Mouse (Mus musculus) monocyte, adult 5-6 weeks (primary cell): ENCODE measurements around the gene Bckdhb. TPM values are rescaled to one million over a fixed set of nuclear protein-coding genes. Genes with fewer than 3 reads are reported as not detected.
"Not testable (repeated sequence)": the region's sequence is repeated elsewhere in the genome, so short reads cannot be mapped to it uniquely, and the experiment has no call there.

Experiments
- ATAC-seq: fragments of 153-309, 156-312 bp; replicated peaks from 2 replicates; pipeline ENCODE4 v1.8.0; 2017; ENCODE audit warnings: mild to moderate bottlenecking; ENCODE audit not compliant: low TSS enrichment, insufficient number of reproducible peaks, severe bottlenecking, poor library complexity, low FRiP score
- total RNA-seq: library from RNA; stranded (forward); fragments of 200-1000, 200-491, 200-594 nt; gene quantifications from 3 replicates; pipeline ENCODE4 v1.2.3, GENCODE M21; 2017

Bckdhb gene
- total RNA-seq, 1 experiment from 2014 or later, result 11.7 TPM

DNA sequence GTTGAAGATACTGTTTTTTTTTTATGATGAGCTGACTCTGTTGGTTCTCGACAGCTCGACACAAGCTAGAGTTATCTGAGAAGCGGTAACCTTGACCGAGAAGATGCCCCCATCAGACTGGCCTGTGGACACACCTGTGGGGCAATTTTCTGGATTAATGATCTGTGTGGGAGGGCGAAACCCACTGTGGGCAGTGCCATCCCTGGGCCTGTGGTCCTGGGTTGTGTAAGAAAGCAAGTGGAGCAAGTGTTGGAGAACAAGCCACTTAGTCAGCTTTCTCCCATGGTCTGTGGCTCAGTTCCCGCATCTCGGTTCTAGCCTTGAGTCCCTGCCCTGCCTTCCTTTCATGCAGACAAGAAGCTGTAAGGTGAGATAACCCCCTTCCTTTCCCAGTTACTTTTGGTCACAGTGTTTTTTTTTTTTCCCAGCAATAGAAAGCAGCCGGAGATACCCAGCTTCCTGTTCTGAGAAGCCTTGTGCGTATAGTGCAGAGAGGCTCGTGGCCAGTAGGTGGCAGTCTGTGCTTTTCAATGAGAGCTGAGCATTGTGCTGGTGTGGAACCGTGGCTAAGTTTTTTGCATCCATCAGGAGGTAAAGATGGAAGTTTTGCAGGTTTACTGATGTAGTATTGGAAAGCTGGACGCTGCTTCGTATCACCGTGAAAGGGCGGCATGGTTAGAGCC is 31.8 kb downstream of the Bckdhb start:
- ATAC-seq, result peak; percentile 87

DNA sequence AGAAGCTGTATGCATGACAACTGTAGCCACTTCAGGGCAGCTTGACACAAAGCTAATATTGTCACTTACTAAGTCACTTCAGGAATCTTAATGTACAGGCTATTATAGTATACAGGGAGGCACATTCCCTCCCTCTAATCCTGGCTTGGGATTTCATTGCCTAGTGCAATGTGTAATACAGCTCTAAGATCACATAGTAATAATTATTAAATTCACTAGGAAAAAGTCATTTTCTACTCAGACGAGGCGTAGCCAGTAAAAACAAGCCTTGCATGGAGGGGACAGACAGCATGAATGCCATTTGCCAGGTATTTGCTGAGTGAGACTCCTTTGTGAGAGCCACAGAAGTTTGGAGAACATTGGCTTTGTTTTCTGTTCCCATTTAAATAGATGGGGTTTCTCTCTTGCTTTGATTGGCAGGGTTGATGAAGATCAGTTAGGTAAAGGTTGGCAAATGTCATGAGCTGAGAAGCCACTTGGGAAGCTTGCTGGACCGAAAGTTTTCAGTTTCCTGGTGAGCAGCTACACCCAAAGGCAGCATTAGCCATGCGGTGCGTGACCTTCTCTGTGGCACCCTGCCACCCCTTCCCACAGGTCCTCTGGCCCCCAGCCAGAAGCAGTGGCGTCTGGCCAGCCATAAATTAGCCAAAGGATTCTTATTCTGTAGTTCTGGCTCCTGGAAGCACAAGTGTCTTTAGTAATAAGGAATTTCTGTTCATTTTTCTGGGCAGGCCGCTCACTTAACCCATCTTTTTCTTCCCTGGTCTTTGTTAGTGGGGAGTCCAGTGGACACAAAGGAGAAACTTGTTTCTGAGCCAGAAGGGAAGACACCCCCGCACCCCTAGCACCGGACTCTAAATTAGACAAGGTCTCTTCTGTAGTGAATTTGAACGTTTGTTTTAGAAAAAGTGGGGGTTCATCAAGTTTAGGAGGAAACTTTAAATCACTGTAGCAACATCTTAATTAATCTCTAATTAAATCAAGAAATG is 37.4 kb downstream of the Bckdhb start:
- ATAC-seq, result no peak

DNA sequence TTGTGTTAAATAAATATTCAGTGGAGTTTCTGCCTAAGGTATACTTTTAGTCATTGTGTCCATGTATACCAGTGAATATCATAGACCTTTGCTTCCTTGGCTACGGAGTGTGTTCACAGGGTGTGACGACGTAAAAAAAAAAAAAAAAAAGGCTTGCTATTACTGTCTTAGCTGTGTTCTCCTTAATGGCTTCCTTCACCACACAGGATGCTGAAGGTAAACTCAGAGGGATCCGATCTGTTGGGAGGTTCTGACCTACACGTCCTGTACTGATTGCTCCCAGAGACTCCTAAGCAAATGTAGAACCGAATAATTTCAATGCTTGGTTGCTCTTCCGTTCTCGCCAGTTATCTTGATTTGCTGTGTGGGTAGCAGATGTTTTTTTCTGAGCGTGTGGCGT is 38.4 kb downstream of the Bckdhb start:
- no peak for ATAC-seq

DNA sequence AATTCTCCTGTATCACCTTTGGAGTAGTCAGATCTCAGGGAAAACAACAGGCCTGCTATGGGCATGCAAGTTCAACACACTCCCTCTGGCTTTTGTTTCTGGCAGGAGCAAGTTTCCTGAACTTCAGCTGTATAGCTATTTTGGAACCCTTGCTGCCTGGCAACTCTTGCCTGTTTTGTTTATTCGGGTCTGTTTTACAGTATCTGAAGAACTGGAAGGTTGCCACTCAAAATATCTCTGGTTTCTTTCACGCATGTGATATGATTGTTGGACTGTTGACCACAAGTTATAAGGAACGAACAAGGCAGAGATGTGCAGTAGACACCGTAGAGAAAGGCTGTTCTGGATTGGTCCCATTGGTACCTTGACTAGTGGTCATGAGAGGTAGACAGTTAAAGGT is 39.4 kb downstream of the Bckdhb start:
- no peak for ATAC-seq

DNA sequence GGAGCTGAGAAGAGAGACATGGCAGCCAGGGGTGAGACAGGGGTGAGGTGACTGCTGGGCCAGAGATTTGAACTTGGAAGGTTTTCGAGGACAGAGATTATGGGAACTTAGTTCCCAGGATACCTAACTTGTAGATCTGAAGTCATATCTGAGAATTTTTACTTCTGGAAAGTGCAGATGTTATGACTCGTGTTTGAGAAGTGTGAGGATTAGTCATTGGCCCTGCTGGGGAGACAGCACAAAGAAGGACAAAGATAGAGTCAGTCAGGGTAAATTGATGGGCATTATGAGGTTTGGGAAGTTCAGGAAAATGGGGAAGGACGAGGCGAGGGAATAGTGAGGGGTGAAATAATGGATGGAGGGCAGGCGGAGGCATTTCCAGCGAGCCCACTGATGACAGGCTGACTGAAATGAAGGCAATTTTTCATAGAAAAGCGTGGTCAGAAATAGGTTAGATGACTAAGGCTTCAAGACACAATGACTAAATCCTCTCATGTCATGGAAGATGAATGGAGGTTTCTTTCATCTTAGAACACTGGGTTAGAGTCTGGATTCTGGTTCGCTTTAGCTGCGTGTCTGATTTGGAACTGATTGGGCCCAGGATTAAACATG is 42.6 kb downstream of the Bckdhb start:
- no peak for ATAC-seq

DNA sequence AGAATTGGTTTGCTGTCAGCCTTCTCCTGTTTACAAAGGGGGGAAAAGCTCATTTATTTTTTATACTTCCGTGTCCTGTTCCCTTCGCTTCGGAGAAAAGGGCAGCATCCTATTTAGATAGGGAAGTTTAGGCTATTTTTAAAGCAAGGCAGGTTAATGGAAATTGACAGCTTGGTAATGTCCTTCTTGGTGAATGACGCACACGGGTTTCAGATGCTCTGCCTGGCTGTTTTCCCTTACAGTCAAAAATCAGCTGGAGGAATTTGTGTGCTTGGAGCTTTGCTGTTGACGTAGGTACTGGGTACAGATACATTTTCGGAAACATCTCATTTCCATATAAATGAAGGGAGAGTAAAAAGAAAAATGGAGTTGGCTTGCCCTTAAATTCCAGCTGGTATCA is 44.4 kb downstream of the Bckdhb start:
- ATAC-seq, result no peak

DNA sequence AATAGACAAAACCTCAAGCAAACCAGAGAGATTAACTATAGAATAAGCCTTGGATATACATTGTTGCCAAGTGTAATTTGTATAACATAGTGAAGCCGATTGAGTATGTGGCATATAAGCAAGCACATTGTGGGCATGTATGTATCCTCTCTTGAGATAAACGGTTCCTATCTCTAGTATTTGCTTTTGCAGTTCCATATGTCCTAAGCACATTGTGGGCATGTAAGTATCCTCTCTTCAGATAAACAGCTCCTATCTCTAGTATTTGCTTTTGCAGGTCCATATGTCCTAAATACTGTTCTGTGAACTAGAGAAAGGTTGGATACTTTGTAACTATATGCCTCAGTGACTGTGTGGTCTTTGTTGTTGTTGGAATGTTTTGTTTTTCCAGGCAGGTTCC is 48.5 kb downstream of the Bckdhb start:
- ATAC-seq, result no peak

DNA sequence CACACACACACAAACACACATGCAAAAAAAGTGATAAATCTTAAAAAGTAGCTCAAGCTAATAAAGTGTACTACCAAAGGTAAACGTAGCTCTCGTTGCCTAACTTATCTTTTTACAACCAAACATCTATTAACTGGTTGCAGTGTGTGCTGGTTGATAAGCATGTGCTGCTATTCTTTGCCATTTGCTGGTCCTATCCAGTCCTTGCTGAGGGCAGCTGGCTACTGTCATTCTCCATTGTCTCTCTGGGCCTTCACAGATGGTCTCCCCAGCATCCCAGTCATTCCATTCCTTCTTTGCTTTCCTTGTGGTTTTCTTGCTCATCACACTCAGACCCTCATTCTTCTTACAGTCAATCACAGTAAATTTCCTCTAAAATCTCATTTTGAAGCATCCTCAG is 50.9 kb downstream of the Bckdhb start:
- ATAC-seq, result no peak

DNA sequence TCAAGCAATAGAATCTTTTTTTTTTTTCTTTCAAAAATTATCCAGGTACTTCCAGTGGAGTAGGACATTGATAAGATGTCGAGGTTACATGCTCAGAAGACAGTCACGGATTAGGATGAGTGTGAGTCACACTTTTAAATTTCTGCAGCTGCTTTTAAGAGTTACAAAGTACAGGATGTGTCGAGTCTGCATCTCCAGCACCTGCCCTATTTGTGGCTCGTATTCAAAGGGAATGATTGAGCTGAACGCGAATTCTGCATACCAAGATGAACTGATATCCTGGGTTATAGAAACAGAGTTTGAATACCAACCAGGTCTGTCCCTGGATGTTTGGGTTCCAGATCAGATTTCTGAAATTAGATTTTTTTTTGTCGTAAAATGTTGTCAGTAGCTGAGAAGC is 56.3 kb downstream of the Bckdhb start:
- ATAC-seq, result no peak

DNA sequence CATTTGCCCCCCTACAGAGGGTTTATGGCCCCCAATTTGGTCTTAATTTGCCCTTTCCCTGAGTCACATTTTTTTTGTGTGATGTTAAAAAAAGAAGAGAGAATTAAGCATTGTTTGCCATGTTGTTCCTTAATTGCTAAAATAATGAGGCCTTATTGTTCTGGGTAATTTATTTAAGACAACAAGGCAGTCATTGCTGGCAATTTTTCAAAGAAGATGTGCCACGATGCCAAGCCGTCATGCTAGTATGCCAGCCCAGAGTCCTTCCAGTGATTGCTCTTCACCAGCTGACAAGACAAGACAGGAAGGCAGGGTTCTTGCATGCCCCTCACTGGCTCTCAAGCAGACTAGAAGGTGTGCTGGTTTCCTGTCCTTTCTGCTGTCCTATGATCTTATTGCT is 84.0 kb downstream of the Bckdhb start:
- ATAC-seq, result no peak

DNA sequence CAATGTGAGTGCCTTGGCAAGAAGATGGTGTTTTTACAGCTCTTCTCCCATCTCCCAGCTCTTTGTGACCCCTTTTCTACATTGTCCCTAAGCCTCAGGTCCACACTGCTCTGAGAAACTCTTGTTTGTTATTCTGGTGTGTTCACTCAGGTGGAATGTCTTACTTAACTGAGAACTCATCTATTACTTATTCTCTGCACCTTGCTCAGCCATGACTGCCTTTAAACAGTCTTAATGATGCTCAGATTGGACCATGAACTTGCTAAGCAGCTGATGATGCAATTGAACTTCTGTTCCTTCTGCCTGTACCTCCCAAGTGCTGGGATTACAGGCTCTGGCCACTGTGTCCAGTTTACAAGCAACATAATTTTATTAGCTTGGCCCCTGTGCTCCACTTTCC is 86.2 kb downstream of the Bckdhb start:
- no peak for ATAC-seq

DNA sequence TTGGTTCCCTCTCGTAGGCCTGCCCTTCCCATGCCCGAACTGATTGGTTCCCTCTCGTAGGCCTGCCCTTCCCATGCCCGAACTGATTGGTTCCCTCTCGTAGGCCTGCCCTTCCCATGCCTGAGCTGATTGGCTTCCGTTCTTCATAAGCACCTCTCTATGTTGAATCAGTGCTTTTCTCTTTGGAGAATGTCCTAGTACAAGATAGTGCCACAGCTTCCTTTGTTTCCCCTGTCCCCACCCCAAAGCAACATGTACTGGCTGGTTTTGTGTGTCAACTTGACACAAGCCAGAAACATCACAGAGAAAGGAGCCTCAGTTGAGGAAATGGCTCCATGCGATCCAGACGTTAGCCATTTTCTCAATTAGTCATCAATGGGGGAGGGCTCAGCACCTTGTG is 93.2 kb downstream of the Bckdhb start:
- not testable (repeated sequence) for ATAC-seq

DNA sequence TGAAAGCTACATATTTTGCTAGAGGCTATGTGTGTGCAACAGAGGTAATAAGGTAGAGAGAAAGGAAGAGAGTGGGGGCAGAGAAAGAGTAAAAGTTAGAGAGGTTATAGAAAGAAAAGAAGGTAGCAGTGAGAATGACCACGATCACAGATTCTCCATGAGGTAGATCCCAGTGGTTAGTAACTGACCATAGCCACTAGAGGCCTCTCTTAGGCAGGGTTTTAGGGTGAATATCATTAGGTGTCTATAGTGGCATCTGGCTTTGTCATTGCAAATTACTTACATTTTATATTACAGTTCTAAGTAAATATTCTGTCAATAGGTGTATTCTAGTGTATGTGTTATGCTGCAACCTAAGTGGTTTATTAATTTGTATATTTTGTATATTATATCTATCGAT is 94.7 kb downstream of the Bckdhb start:
- no peak for ATAC-seq

DNA sequence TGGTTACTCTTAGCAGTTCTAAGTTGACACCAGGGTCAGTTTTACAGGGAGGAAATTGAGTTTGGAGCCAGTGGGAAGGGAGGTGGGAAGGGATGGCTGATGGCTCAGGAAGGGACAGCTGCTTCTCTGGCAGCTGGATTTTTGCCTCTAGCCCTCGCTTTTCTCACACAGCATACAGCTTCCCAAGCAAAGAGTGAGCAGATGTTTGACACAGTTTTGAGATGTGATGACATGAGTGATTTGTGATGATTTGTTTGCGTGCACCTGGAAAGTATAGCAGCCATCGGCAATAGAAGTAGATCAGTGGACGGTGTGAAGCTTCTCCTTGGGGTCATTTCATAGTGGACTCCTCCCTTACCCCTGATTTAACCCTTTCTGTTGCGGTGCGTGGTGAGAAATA is 96.2 kb downstream of the Bckdhb start:
- ATAC-seq, result no peak

DNA sequence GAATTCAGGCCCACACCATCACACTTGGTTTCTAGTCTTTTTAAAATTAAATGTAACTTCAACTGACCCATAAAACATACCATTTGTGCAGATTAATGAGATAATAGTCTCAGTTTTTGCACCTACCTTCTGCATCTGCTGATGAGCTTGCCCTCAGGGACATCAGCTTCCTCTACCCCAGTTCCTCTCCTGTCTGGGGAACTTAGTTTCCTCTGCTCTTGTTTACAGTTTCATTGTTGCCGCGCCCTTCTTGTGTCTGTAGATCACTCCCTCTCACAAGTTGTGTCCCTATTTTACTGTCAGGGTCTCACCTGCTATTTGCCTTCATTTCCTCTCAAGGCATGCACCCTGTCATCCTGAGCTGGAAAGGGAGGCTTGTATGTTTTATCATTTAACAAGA is 103.2 kb downstream of the Bckdhb start:
- ATAC-seq, result peak; percentile 69; the same call in 1 of the 2 replicates

DNA sequence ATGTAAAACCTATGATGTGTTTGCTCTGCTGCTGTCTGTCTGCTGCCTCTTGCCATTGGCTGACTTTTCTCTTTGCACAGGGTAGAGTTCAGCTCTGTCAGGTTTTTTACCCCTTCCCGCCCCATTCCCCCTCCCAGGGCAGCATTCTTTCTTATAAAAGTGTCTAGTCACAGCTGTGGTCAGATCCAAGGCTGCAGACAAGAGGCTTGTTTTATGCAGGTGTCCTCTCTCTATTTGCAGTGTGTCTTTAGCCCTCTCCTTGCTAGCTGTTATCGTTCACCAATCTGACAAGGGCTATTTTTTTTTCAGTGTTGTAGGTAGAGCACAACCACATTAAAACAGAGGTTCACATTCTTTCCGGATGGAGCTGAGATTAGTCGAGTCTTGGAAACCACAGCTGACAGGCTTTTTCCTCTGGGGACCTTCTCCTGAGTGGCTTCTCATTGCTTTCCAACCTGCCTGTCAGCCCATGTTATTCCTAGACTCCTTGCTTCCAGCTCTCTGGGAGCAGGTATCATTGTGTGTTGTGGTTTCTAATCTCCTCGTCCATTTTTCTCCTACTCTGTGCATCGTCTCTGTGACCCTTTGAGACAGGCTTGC is 105.8 kb downstream of the Bckdhb start:
- ATAC-seq, result no peak

DNA sequence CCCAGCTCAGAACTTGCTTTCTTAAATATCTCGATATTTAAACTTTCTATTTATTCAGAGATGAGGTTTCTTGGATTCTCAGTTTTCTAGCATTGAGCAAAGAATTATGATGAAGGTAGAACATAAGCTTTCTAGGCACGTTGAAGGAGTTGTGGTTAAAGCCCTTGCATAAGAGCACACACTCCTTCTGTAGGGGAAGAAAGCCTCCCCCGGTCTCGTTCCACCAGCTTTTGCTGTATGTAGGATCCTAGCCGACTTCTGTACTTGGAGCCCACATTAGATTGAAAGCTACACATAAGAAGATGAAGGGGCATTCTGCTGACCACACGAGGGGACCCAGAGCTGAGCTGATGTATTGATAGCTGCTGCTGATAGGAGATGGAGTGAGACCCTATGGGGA is 106.5 kb downstream of the Bckdhb start:
- ATAC-seq, result no peak

DNA sequence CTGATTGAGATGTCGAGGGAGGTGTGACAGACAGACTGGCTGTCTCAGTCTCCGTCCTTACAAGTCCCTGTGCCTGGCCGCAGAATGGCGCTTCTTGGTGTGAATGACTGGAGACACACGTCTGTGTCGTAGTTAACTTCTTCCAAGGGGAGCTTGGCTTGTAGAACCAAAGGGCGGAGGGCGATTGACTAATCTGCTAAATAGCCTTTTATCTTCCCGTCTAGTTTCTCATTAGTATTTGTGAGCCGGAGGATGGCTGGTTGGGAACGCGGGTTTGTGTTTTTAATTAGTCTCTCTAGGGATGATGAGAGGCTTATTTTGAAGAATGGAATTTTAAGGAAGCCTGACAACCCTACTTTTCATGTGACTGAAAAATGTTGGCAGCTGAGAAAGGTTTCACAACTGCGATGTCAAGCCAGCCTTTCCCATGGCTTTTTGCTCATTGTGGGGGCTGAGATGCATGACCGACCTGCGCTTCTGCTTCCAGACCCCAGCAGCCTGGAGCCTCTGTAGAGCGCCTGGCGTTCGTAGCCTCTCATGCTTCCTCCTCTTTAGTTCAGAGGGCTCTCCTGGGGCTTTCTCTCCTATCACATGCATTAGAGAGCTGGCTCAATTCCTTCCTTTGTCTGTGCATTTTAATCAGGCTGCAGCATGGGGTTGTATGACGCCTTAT is 107.9 kb downstream of the Bckdhb start:
- no peak for ATAC-seq

DNA sequence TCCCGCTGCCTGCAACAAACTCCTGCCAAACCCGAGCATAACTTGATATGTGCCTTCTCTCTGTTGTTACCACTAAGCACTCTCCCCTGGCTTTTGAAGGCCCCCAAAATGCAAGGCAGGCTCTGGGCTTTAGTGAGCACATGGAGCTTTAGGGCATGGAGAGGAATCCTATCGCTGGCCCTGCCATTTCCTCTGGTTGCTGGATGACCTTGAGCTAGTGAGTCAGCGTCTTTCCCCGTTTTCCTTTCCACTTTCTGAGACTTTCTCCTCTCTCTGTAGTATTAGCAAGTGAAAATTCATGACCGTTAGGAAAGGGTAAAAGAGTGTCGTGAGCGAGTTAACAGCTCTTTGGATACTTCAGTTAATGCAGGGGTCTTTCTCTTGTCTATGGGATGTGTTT is 111.1 kb downstream of the Bckdhb start:
- ATAC-seq, result no peak
